Mouse (Mus musculus) macrophage (primary cell): ENCODE results near the gene Crybb1. TPM values are rescaled to one million over a fixed set of nuclear protein-coding genes. Genes with fewer than 3 reads are reported as not detected.

Source experiments
- H3K27ac ChIP-seq: fragments of 350-480 bp; formaldehyde crosslinking; 2 replicates; pipeline ENCODE4 v1.9.0; 2021
- H3K36me3 ChIP-seq: fragments of 350-480 bp; formaldehyde crosslinking; 2 replicates; pipeline ENCODE4 v1.9.0; 2021; ENCODE audit errors: inconsistent target
- H3K4me3 ChIP-seq: fragments of 350-480 bp; formaldehyde crosslinking; 2 replicates; pipeline ENCODE4 v1.9.0; 2021; ENCODE audit errors: inconsistent target
- H3K79me2 ChIP-seq: fragments of 350-480 bp; formaldehyde crosslinking; 2 replicates; pipeline ENCODE4 v1.9.0; 2021; ENCODE audit errors: inconsistent target
- WGBS: methylation state at CpG from one replicate; pipeline ENCODE4 v1.1.7; 2026; ENCODE audit warnings: inconsistent platforms; ENCODE audit not compliant: missing documents; 5-methylcytosine and 5-hydroxymethylcytosine counted together
- polyA plus RNA-seq: library from polyadenylated mRNA; stranded (reverse); fragments of 250-400 nt; gene quantifications from 3 replicates; pipeline ENCODE4 v1.2.4, GENCODE M21; 2018; ENCODE audit warnings: inconsistent platforms

Gene Crybb1
- polyA plus RNA-seq, 1 experiment from 2014 or later, result not detected

DNA sequence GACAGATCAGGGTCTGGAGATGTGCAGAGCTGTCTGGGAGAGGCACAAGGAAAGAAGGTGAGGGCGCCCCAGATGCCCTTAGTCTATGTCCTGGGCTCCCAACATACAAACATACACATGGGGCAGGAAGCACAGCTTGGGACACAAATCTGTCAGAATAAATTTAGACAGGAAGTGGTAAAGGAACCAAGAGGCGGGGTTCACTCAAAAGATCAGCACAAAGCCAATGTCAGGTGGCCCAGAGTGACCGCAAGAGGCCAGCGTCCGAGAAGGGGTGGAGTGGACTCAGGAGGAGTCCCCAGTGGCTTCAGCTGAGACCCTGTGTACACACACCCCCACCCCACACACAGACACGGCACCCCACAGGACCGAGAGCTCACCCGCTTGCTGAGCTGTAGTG, 35.4 kb upstream of the Crybb1 start:
- WGBS, result 28% methylated on average over 8 of the region's 8 CpGs
- no peaks in the 10 kb centered on the region for H3K79me2 ChIP-seq
- no peak overlapping the region for H3K4me3 ChIP-seq
- no peaks in the 10 kb centered on the region for H3K36me3 ChIP-seq
- H3K27ac ChIP-seq, result no peak overlapping the region

DNA sequence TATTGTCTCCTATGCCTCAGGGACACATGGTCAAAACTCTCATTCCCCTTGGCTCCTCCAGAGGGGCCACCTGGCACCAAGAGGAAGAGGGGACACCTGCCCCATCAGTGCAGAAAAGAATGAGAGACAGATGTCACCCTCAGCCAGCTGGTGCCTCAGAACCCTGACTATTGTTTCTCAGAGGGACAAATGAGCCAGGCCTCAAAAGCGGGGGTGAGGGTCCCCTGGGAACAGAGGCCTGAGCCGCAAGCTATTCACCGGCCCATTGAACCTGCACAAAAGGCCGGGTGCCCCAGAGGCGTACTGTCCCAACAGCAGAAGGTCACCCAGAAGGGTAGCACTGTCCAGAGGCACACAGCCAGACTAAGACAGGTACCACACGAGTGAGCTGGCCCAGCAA, 30.0 kb upstream of the Crybb1 start:
- H3K27ac ChIP-seq, result no peak overlapping the region
- 88% methylated on average over 6 of the region's 6 CpGs for WGBS
- no peaks in the 10 kb centered on the region for H3K79me2 ChIP-seq
- no peak overlapping the region for H3K4me3 ChIP-seq
- H3K36me3 ChIP-seq, result no peaks in the 10 kb centered on the region

DNA sequence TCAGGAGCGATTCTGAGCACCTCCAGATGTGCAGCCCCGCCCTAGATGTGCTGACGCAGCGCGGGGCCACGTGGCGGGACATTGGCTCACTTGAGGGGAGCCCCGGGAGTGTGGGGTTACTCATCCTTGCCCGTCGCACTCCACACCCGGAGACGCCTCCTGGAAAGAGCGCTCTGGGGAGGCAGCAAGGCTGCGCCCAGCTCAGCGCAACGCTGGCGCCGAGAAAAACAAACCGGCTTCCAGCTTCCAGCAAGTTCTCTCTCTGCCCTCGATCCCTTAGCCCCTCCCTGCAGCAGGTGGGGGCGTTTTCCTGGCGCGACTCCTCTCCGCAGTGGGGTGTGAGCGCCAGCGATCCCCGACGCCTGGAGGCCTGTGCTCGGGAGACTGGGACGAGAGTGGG, 28.3 kb upstream of the Crybb1 start:
- Histone ChIP-seq H3K27ac (no peak overlapping the region), H3K4me3 (no peak overlapping the region), H3K79me2 (no peaks in the 10 kb centered on the region), H3K36me3 (no peaks in the 10 kb centered on the region)
- 2% methylated on average over 29 of the region's 30 CpGs for WGBS

DNA sequence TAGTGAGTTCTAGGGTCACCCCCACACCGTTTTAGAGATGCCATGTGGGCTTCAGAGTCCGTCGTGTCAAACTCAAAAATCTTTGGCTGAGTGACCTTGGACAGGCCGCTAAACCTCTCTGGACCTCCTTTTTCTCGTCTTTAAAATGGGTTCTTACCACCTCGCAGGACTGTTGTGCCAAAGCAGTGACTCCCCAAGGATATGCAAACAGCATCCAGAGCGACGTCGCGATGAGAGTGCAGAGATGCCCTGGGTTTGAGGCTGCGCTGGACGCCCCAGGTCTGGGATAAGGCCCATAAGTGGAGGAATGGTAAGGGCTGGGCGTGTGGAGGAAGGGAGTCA, 27.7 kb upstream of the Crybb1 start:
- 9% methylated on average over 12 of the region's 13 CpGs for WGBS
- H3K27ac ChIP-seq, result no peak overlapping the region
- H3K4me3 ChIP-seq, result no peak overlapping the region
- H3K36me3 ChIP-seq, result no peaks in the 10 kb centered on the region
- H3K79me2 ChIP-seq, result no peaks in the 10 kb centered on the region

DNA sequence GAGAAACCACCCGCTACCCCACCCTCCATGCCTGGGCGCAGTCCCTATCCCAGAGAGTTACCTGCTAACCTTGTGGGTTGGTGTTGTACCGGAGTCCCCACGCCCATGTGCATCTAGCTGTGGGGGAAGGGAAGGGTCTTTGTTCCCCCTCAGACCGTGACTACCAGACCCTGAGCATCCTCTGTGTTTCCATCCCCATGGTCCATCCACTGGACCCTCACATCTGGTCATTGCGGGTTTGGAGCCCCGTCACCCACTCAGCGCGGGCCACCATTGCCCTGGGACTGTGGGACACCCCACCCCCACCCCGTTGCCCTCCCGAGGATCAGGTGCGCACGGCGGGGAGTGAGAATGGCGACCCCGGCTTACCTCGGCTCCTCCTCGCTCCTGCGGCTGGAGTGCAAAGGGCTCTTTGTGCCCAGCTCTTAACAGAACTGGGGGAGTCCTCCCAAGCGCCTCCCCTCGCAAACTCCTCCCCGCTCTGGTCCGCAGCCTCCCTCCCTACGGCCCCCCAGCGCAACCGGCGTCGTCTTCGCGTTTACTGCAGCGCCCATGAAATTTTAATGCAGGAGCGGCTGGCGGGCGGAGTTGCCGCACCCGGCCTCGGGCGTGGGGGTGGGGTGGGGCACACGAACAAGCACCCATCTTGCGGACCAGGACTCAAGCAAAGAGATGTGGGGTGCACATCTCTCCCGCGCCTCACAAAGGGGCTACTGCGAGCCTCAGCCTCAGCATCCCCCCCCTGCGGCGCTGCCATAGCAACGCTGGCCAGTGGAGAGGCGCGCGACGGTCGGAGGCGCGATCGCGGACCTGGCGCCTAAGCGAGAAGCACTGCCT, 27.2 kb upstream of the Crybb1 start:
- Histone ChIP-seq H3K36me3 (no peaks in the 10 kb centered on the region), H3K4me3 (no peak overlapping the region), H3K79me2 (no peaks in the 10 kb centered on the region), H3K27ac (no peak overlapping the region)
- 3% methylated on average over 57 of the region's 57 CpGs for WGBS

DNA sequence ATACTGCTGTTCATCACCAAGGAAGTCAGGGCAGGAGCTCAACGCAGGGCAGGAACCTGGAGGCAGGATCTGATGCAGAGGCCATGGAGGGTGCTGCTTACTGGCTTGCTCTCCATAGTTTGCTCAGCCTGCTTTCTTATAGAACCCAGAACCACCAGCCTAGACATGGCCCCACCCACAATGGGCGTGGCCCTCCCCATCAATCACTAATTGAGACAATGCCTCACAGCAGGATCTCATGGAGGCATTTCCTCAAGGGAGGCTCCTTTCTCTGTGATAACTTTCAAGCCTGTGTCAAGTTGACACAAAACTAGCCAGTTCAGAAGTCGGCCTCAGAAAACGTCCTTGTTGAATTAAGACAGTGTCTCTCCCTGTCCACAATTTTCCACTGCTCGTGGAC, 19.8 kb upstream of the Crybb1 start:
- WGBS, result 90% methylated on average over 5 of the region's 5 CpGs
- H3K4me3 ChIP-seq, result no peak overlapping the region
- no peaks in the 10 kb centered on the region for H3K36me3 ChIP-seq
- no peak overlapping the region for H3K27ac ChIP-seq
- no peaks in the 10 kb centered on the region for H3K79me2 ChIP-seq

GRCm38 (mm10) chr5:112236631-112237030, 19.0 kb upstream of the Crybb1 start:
- no peaks in the 10 kb centered on the region for H3K79me2 ChIP-seq
- 90% methylated on average over 2 of the region's 2 CpGs for WGBS
- H3K36me3 ChIP-seq, result no peaks in the 10 kb centered on the region
- H3K4me3 ChIP-seq, result no peak overlapping the region
- no peak overlapping the region for H3K27ac ChIP-seq

DNA sequence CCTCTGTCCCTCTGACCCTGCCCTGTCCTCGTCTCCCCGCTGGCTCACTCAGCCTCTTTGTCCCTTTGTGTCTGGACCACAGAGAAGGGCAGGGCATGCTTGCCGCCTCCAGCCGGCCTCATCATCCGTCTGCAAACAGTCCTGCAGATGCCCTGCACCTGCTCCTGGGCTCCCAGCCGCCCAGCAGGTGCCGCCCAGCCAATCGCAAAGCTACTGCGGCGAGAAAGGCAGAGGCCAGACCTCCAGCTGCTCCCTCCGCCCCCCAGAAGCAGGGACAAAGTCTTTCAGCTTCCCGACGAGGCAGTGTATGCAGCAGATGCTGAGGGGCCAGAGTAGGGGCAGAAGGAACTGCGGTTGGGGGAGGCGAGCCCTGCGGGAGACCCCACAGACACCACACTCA, 18.2 kb upstream of the Crybb1 start:
- Histone ChIP-seq H3K79me2 (no peaks in the 10 kb centered on the region), H3K36me3 (no peaks in the 10 kb centered on the region), H3K4me3 (no peak overlapping the region), H3K27ac (no peak overlapping the region)
- 53% methylated on average over 16 of the region's 16 CpGs for WGBS

GRCm38 (mm10) chr5:112237866-112238570, 17.6 kb upstream of the Crybb1 start:
- H3K79me2 ChIP-seq, result no peaks in the 10 kb centered on the region
- H3K27ac ChIP-seq, result no peak overlapping the region
- H3K36me3 ChIP-seq, result no peaks in the 10 kb centered on the region
- H3K4me3 ChIP-seq, result no peak overlapping the region
- WGBS, result 90% methylated on average over 8 of the region's 9 CpGs

DNA sequence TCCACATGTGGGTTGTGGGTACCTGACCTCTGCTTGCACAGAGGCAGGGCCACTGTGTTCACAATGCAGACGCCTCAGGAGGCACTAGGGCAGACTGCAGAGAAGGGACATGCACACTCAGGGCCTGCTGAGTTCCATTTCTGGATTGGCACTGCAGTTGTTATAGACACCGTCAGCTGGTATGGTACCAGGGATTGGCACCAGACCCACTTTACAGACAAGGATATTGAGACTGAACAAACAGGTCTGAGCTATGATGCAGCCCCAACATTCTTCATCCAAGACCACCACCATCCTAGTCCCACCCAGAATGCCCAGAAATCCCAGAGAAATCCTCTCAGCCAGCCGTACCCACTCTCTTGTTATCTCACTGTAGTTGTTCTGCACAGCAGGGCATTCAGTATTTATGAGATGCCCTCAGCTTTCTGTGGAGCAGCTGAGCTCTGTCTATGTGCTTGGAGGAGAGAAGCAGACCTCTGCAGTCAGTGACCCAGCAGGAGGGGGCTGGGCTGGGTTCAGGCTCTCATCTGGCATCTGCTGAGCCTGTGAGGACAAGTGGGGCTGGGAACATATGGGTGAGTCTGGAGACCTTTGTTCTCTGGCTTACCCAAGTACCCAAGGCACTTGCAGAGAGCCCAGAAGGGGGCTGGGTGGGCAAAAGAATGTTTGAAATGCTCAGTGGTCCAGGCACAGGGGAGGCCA, 16.7 kb upstream of the Crybb1 start:
- Histone ChIP-seq H3K79me2 (no peaks in the 10 kb centered on the region), H3K36me3 (no peaks in the 10 kb centered on the region), H3K4me3 (no peak overlapping the region), H3K27ac (no peak overlapping the region)
- 90% methylated on average over 2 of the region's 3 CpGs for WGBS

- WGBS, result under 1% methylated on average over 10 of the region's 10 CpGs
- H3K27ac ChIP-seq, result no peak overlapping the region
- no peaks in the 10 kb centered on the region for H3K36me3 ChIP-seq
- no peak overlapping the region for H3K4me3 ChIP-seq
- no peaks in the 10 kb centered on the region for H3K79me2 ChIP-seq
Measured at GRCm38 (mm10) chr5:112240761-112241160, 14.9 kb upstream of the Crybb1 start.

GRCm38 (mm10) chr5:112241849-112242248, 13.8 kb upstream of the Crybb1 start:
- no peak overlapping the region for H3K4me3 ChIP-seq
- WGBS, result 55% methylated on average over 2 of the region's 2 CpGs
- no peaks in the 10 kb centered on the region for H3K36me3 ChIP-seq
- H3K79me2 ChIP-seq, result no peaks in the 10 kb centered on the region
- H3K27ac ChIP-seq, result no peak overlapping the region

GRCm38 (mm10) chr5:112242361-112242778, 13.2 kb upstream of the Crybb1 start:
- Histone ChIP-seq H3K36me3 (no peaks in the 10 kb centered on the region), H3K79me2 (no peaks in the 10 kb centered on the region), H3K4me3 (no peak overlapping the region), H3K27ac (no peak overlapping the region)
- 50% methylated on average over 5 of the region's 5 CpGs for WGBS

- Histone ChIP-seq H3K79me2 (no peaks in the 10 kb centered on the region), H3K4me3 (no peak overlapping the region), H3K36me3 (no peaks in the 10 kb centered on the region), H3K27ac (no peak overlapping the region)
- 74% methylated on average over 5 of the region's 5 CpGs for WGBS
Measured at GRCm38 (mm10) chr5:112243041-112243440, 12.6 kb upstream of the Crybb1 start.
